Mouse (Mus musculus) liver, embryonic 11.5 days (tissue): Measurements from ENCODE around the gene Cd200r4. TPM values are rescaled to one million over a fixed set of nuclear protein-coding genes. Genes with fewer than 3 reads are reported as not detected.
A peak's percentile ranks its signal among the peaks of the same experiment; 100 is the strongest.

Source experiments
- ATAC-seq: fragments of 200-750 bp; cut with Nextera tagmentation; replicated peaks from 2 replicates; pipeline ENCODE4 v1.8.0; 2017; ENCODE audit warnings: moderate number of reproducible peaks, mild to moderate bottlenecking, moderate TSS enrichment, moderate library complexity; ENCODE audit not compliant: low FRiP score
- DNase-seq: peaks from one replicate; pipeline ENCODE4 v3.0.0-alpha.2; 2017; ENCODE audit warnings: low spot score
- H3K27ac ChIP-seq: fragments of 300-500 bp; sonication (generic); 2 replicates; pipeline ENCODE4 v1.5.1; 2014; ENCODE audit warnings: mild to moderate bottlenecking, low read depth, low read length, control low read depth
- H3K27me3 ChIP-seq: fragments of 300-500 bp; sonication (generic); replicated peaks from 2 replicates; pipeline ENCODE4 v1.6.1; 2014; ENCODE audit warnings: low read length, mixed read lengths; ENCODE audit not compliant: control insufficient read depth, insufficient read depth
- H3K36me3 ChIP-seq: fragments of 300-500 bp; sonication (generic); 2 replicates; pipeline ENCODE4 v1.6.1; 2014; ENCODE audit warnings: mild to moderate bottlenecking, low read length, moderate library complexity, mixed read lengths; ENCODE audit not compliant: control insufficient read depth, insufficient read depth
- H3K4me1 ChIP-seq: fragments of 300-500 bp; sonication (generic); replicated peaks from 2 replicates; pipeline ENCODE4 v1.6.1; 2014; ENCODE audit warnings: low read length, mixed read lengths; ENCODE audit not compliant: control insufficient read depth, insufficient read depth
- H3K4me2 ChIP-seq: fragments of 300-500 bp; sonication (generic); 2 replicates; pipeline ENCODE4 v1.6.1; 2014; ENCODE audit warnings: mild to moderate bottlenecking, control low read depth, moderate library complexity
- H3K4me3 ChIP-seq: fragments of 300-500 bp; sonication (generic); 2 replicates; pipeline ENCODE4 v1.5.1; 2014; ENCODE audit warnings: low read depth, low read length, control low read depth
- H3K9ac ChIP-seq: fragments of 300-500 bp; sonication (generic); 2 replicates; pipeline ENCODE4 v1.6.1; 2014; ENCODE audit warnings: low read depth, low read length, control low read depth
- H3K9me3 ChIP-seq: fragments of 300-500 bp; sonication (generic); 2 replicates; pipeline ENCODE4 v1.6.1; 2016; ENCODE audit warnings: low read length, inconsistent platforms, mixed read lengths; ENCODE audit not compliant: control insufficient read depth
- WGBS: fragments of 180-500 bp; shearing (Covaris S2); extraction: QIAGEN DNeasy Blood & Tissue Kit; methylation state at CpG from one replicate; pipeline ENCODE4 v1.1.7; 2014; 5-methylcytosine and 5-hydroxymethylcytosine counted together
- polyA plus RNA-seq: library from polyadenylated mRNA; unstranded; fragments of >200 nt; fragmentation: Nextera tagmentation; extraction: Ambion mirVana; gene quantifications from 2 replicates; pipeline ENCODE4 v1.2.1, GENCODE M21; 2014

The Cd200r4 gene
- 0.17 and 0.51 TPM in 2 replicates for polyA plus RNA-seq

GRCm38 (mm10) chr16:44811544-44811943 is at the start of gene Cd200r4:
Gene Cd200r4 (plus strand): TSS chr16:44811733.
- Histone ChIP-seq H3K4me1 (no peaks in the 10 kb centered on the region), H3K4me3 (no peak within 1 kb of the TSS), H3K4me2 (no peak within 1 kb of the TSS), H3K27me3 (no peaks in the 10 kb centered on the region), H3K9ac (no peak within 1 kb of the TSS), H3K27ac (no peak within 1 kb of the TSS), H3K9me3 (no peaks in the 10 kb centered on the region), H3K36me3 (no peaks in the 10 kb centered on the region)
- 84% methylated on average over 3 of the region's 3 CpGs for WGBS
- ATAC-seq (no peak), DNase-seq (no peak)

- no peaks in the 10 kb centered on the region for H3K27me3 ChIP-seq
- WGBS: 49% methylated on average over 1 of the region's 1 CpGs
- H3K4me2 ChIP-seq: no peak overlapping the region
- no peak for DNase-seq
- H3K4me1 ChIP-seq: 0 out of 2 replicates have a peak, but pooled peaks cover 2% of the 10 kb centered on the region
- no peaks in the 10 kb centered on the region for H3K9me3 ChIP-seq
- no peak for ATAC-seq
- no peaks in the 10 kb centered on the region for H3K36me3 ChIP-seq
- no peak overlapping the region for H3K27ac ChIP-seq
- H3K9ac ChIP-seq: no peak overlapping the region
- no peak overlapping the region for H3K4me3 ChIP-seq
Observed at GRCm38 (mm10) chr16:44761811-44762210, 49.7 kb upstream of the Cd200r4 start.

GRCm38 (mm10) chr16:44765555-44766319 is 45.8 kb upstream of the Cd200r4 start, which contains the start of gene Cd200r1:
Gene Cd200r1 (plus strand): TSS chr16:44765736.
- no peaks in the 10 kb centered on the region for H3K27me3 ChIP-seq
- no peaks in the 10 kb centered on the region for H3K36me3 ChIP-seq
- H3K4me1 ChIP-seq: 0 out of 2 replicates have a peak, but pooled peaks cover 2% of the 10 kb centered on the region
- H3K9ac ChIP-seq: peak within 1 kb of the TSS; percentile 38
- ATAC-seq (peak; percentile 88), DNase-seq (peak; percentile 39)
- peak within 1 kb of the TSS; percentile 49 for H3K4me3 ChIP-seq
- peak within 1 kb of the TSS; percentile 15; the same call in 1 of the 2 replicates for H3K27ac ChIP-seq
- 40% methylated on average over 22 of the region's 22 CpGs for WGBS
- peak within 1 kb of the TSS; percentile 69 for H3K4me2 ChIP-seq
- H3K9me3 ChIP-seq: no peaks in the 10 kb centered on the region

- no peaks in the 10 kb centered on the region for H3K9me3 ChIP-seq
- no peaks in the 10 kb centered on the region for H3K27me3 ChIP-seq
- 0 out of 2 replicates have a peak, but pooled peaks cover 2% of the 10 kb centered on the region for H3K4me1 ChIP-seq
- ATAC-seq (no peak), DNase-seq (no peak)
- H3K4me3 ChIP-seq: peak overlapping the region; percentile 49
- WGBS: 54% methylated on average over 9 of the region's 9 CpGs
- H3K27ac ChIP-seq: no peak overlapping the region
- peak overlapping the region; percentile 69 for H3K4me2 ChIP-seq
- no peak overlapping the region; the same call in 1 of the 2 replicates for H3K9ac ChIP-seq
- H3K36me3 ChIP-seq: no peaks in the 10 kb centered on the region
Observed at GRCm38 (mm10) chr16:44766320-44766892, 45.1 kb upstream of the Cd200r4 start.

- H3K4me3 ChIP-seq: no peak overlapping the region
- no peaks in the 10 kb centered on the region for H3K36me3 ChIP-seq
- H3K4me1 ChIP-seq: peaks cover 2% of the 10 kb centered on the region; the same call in 1 of the 2 replicates
- H3K27me3 ChIP-seq: no peaks in the 10 kb centered on the region
- no peak overlapping the region for H3K4me2 ChIP-seq
- no peak overlapping the region for H3K27ac ChIP-seq
- WGBS: 83% methylated on average over 7 of the region's 7 CpGs
- no peak overlapping the region for H3K9ac ChIP-seq
- ATAC-seq: no peak
- no peak for DNase-seq
- H3K9me3 ChIP-seq: no peaks in the 10 kb centered on the region
Observed at GRCm38 (mm10) chr16:44767506-44767905, 44.0 kb upstream of the Cd200r4 start.

- 39% methylated on average over 2 of the region's 2 CpGs for WGBS
- H3K9me3 ChIP-seq: no peaks in the 10 kb centered on the region
- H3K4me2 ChIP-seq: no peak overlapping the region
- H3K27ac ChIP-seq: no peak overlapping the region
- ATAC-seq (0 out of 2 replicates have a peak, but pooled peaks have one; percentile 51), DNase-seq (no peak)
- H3K4me3 ChIP-seq: no peak overlapping the region
- no peak overlapping the region for H3K9ac ChIP-seq
- H3K36me3 ChIP-seq: no peaks in the 10 kb centered on the region
- peaks cover 2% of the 10 kb centered on the region; the same call in 1 of the 2 replicates for H3K4me1 ChIP-seq
- H3K27me3 ChIP-seq: no peaks in the 10 kb centered on the region
Observed at GRCm38 (mm10) chr16:44767967-44768366, 43.6 kb upstream of the Cd200r4 start.

- Histone ChIP-seq H3K9ac (no peak overlapping the region), H3K4me1 (no peaks in the 10 kb centered on the region; the same call in 1 of the 2 replicates), H3K27ac (no peak overlapping the region), H3K27me3 (no peaks in the 10 kb centered on the region), H3K4me2 (no peak overlapping the region), H3K9me3 (no peaks in the 10 kb centered on the region), H3K36me3 (no peaks in the 10 kb centered on the region), H3K4me3 (no peak overlapping the region)
- DNase-seq: no peak
- 47% methylated on average over 6 of the region's 6 CpGs for WGBS
- no peak for ATAC-seq
Observed at GRCm38 (mm10) chr16:44772577-44772976, 39.0 kb upstream of the Cd200r4 start.

GRCm38 (mm10) chr16:44773673-44774072 is 37.9 kb upstream of the Cd200r4 start:
- Histone ChIP-seq H3K9ac (no peak overlapping the region), H3K36me3 (no peaks in the 10 kb centered on the region), H3K4me1 (no peaks in the 10 kb centered on the region; the same call in 1 of the 2 replicates), H3K27me3 (no peaks in the 10 kb centered on the region), H3K4me3 (no peak overlapping the region), H3K9me3 (no peaks in the 10 kb centered on the region), H3K4me2 (no peak overlapping the region), H3K27ac (no peak overlapping the region)
- WGBS: 49% methylated on average over 3 of the region's 3 CpGs
- no peak for DNase-seq
- ATAC-seq: no peak
